Mouse (Mus musculus) E14TG2a.4 (cell line): ENCODE measurements around the gene Diaph3.

Experiments
- CTCF ChIP-seq: conservative IDR thresholded peaks from 2 replicates; pipeline ENCODE4 v1.5.1; 2014; ENCODE audit warnings: low read length
- NANOG ChIP-seq: IDR thresholded peaks from 2 replicates; pipeline ENCODE4 v1.6.1; 2014; ENCODE audit warnings: borderline replicate concordance, low read length, mixed read lengths
- POU5F1 ChIP-seq: IDR thresholded peaks from 2 replicates; pipeline ENCODE4 v1.6.1; 2014; ENCODE audit warnings: low read length, borderline replicate concordance

- no peak for TF ChIP-seq CTCF
- no peak for TF ChIP-seq NANOG
- no peak for TF ChIP-seq POU5F1
These were observed 53.0 kb downstream of the Diaph3 start for GRCm38 (mm10) chr14:87087996-87088395.
